Mouse (Mus musculus) neural tube, embryonic 14.5 days (tissue): ENCODE results near the gene 2210408I21Rik. TPM values are rescaled to one million over a fixed set of nuclear protein-coding genes. Genes with fewer than 3 reads are reported as not detected.

Source experiments
- ATAC-seq: fragments of 200-750 bp; cut with Nextera tagmentation; 2 replicates; pipeline ENCODE4 v1.8.0; 2017; ENCODE audit warnings: low read depth, mild to moderate bottlenecking, moderate TSS enrichment, moderate library complexity
- H3K27ac ChIP-seq: fragments of 300-500 bp; sonication (generic); 2 replicates; pipeline ENCODE4 v1.5.1; 2014; ENCODE audit warnings: low read depth, mild to moderate bottlenecking, control low read depth, low read length, moderate library complexity, mixed read lengths
- H3K27me3 ChIP-seq: fragments of 300-500 bp; sonication (generic); 2 replicates; pipeline ENCODE4 v1.6.1; 2014; ENCODE audit warnings: low read length; ENCODE audit not compliant: control insufficient read depth, insufficient read depth
- H3K36me3 ChIP-seq: fragments of 300-500 bp; sonication (generic); 2 replicates; pipeline ENCODE4 v1.6.1; 2014; ENCODE audit warnings: low read length, mixed read lengths; ENCODE audit not compliant: control insufficient read depth, insufficient read depth
- H3K4me1 ChIP-seq: fragments of 300-500 bp; sonication (generic); 2 replicates; pipeline ENCODE4 v1.6.1; 2014; ENCODE audit warnings: low read length; ENCODE audit not compliant: control insufficient read depth, insufficient read depth
- H3K4me2 ChIP-seq: fragments of 300-500 bp; sonication (generic); 2 replicates; pipeline ENCODE4 v1.6.1; 2014; ENCODE audit warnings: mild to moderate bottlenecking, low read depth, low read length, control low read depth
- H3K4me3 ChIP-seq: fragments of 300-500 bp; sonication (generic); 2 replicates; pipeline ENCODE4 v1.5.1; 2014; ENCODE audit warnings: low read depth, low read length, control low read depth, mixed read lengths
- H3K9ac ChIP-seq: fragments of 300-500 bp; sonication (generic); replicated peaks from 2 replicates; pipeline ENCODE4 v1.6.1; 2014; ENCODE audit warnings: low read depth, mild to moderate bottlenecking, control low read depth, low read length, mixed read lengths
- H3K9me3 ChIP-seq: fragments of 300-500 bp; sonication (generic); 2 replicates; pipeline ENCODE4 v1.6.1; 2016; ENCODE audit warnings: low read length; ENCODE audit not compliant: control insufficient read depth
- WGBS: fragments of 180-500 bp; shearing (Covaris S2); extraction: QIAGEN DNeasy Blood & Tissue Kit; methylation state at CpG from one replicate; pipeline ENCODE4 v1.1.7; 2014; 5-methylcytosine and 5-hydroxymethylcytosine counted together
- polyA plus RNA-seq: library from polyadenylated mRNA; unstranded; fragments of >200 nt; fragmentation: Nextera tagmentation; extraction: Ambion mirVana; gene quantifications from 2 replicates; pipeline ENCODE4 v1.2.1, GENCODE M21; 2014

2210408I21Rik gene
- polyA plus RNA-seq, 1 experiment from 2014 or later: 14.6 TPM

- Histone ChIP-seq H3K27me3 (no peaks in the 10 kb centered on the region), H3K9me3 (no peaks in the 10 kb centered on the region), H3K4me1 (no peaks in the 10 kb centered on the region), H3K9ac (no peak overlapping the region), H3K27ac (no peak overlapping the region), H3K4me3 (no peak overlapping the region), H3K36me3 (no peaks in the 10 kb centered on the region), H3K4me2 (no peak overlapping the region)
- no peak for ATAC-seq
Observed at GRCm38 (mm10) chr13:77177931-77178330, 42.6 kb downstream of the 2210408I21Rik start.

- Histone ChIP-seq H3K27ac (no peak overlapping the region), H3K9me3 (no peaks in the 10 kb centered on the region), H3K36me3 (no peaks in the 10 kb centered on the region), H3K4me1 (no peaks in the 10 kb centered on the region), H3K9ac (no peak overlapping the region), H3K27me3 (no peaks in the 10 kb centered on the region), H3K4me3 (no peak overlapping the region), H3K4me2 (no peak overlapping the region)
- ATAC-seq: no peak
- WGBS: 92% methylated on average over 8 of the region's 8 CpGs
Observed at GRCm38 (mm10) chr13:77190606-77191005, 55.3 kb downstream of the 2210408I21Rik start.

- no peak for ATAC-seq
- Histone ChIP-seq H3K27me3 (no peaks in the 10 kb centered on the region), H3K27ac (no peak overlapping the region), H3K36me3 (no peaks in the 10 kb centered on the region), H3K9me3 (no peaks in the 10 kb centered on the region), H3K9ac (no peak overlapping the region), H3K4me3 (no peak overlapping the region), H3K4me2 (no peak overlapping the region), H3K4me1 (no peaks in the 10 kb centered on the region)
- WGBS: 90% methylated on average over 2 of the region's 2 CpGs
Observed at GRCm38 (mm10) chr13:77192201-77192600, 56.9 kb downstream of the 2210408I21Rik start.

GRCm38 (mm10) chr13:77208764-77209418 is 73.6 kb downstream of the 2210408I21Rik start:
- no peak overlapping the region for H3K4me3 ChIP-seq
- no peaks in the 10 kb centered on the region for H3K27me3 ChIP-seq
- no peaks in the 10 kb centered on the region for H3K9me3 ChIP-seq
- no peak overlapping the region for H3K4me2 ChIP-seq
- H3K27ac ChIP-seq: no peak overlapping the region
- H3K9ac ChIP-seq: no peak overlapping the region
- no peaks in the 10 kb centered on the region for H3K4me1 ChIP-seq
- WGBS: 68% methylated on average over 7 of the region's 7 CpGs
- peak; percentile 72; the same call in 1 of the 2 replicates for ATAC-seq
- no peaks in the 10 kb centered on the region for H3K36me3 ChIP-seq

- Histone ChIP-seq H3K4me2 (no peak overlapping the region), H3K9ac (no peak overlapping the region), H3K4me1 (no peaks in the 10 kb centered on the region), H3K36me3 (no peaks in the 10 kb centered on the region), H3K4me3 (no peak overlapping the region), H3K27me3 (no peaks in the 10 kb centered on the region), H3K27ac (no peak overlapping the region), H3K9me3 (no peaks in the 10 kb centered on the region)
- no peak for ATAC-seq
Observed at GRCm38 (mm10) chr13:77213196-77213595, 77.9 kb downstream of the 2210408I21Rik start.

- Histone ChIP-seq H3K36me3 (no peaks in the 10 kb centered on the region), H3K27ac (no peak overlapping the region), H3K4me2 (no peak overlapping the region), H3K9ac (no peak overlapping the region), H3K4me3 (no peak overlapping the region), H3K4me1 (no peaks in the 10 kb centered on the region), H3K9me3 (no peaks in the 10 kb centered on the region), H3K27me3 (no peaks in the 10 kb centered on the region)
- WGBS: 80% methylated on average over 2 of the region's 2 CpGs
- ATAC-seq: no peak
Observed at GRCm38 (mm10) chr13:77215460-77215859, 80.1 kb downstream of the 2210408I21Rik start.

GRCm38 (mm10) chr13:77217672-77218280 is 82.4 kb downstream of the 2210408I21Rik start:
- Histone ChIP-seq H3K36me3 (no peaks in the 10 kb centered on the region), H3K4me1 (no peaks in the 10 kb centered on the region), H3K4me2 (no peak overlapping the region), H3K9ac (no peak overlapping the region), H3K27me3 (no peaks in the 10 kb centered on the region), H3K4me3 (no peak overlapping the region), H3K9me3 (no peaks in the 10 kb centered on the region), H3K27ac (no peak overlapping the region)
- ATAC-seq: peak; percentile 44; the same call in 1 of the 2 replicates
- 77% methylated on average over 4 of the region's 4 CpGs for WGBS

- Histone ChIP-seq H3K4me1 (no peaks in the 10 kb centered on the region), H3K4me3 (no peak overlapping the region), H3K4me2 (no peak overlapping the region), H3K27ac (no peak overlapping the region), H3K27me3 (no peaks in the 10 kb centered on the region), H3K9ac (no peak overlapping the region), H3K36me3 (no peaks in the 10 kb centered on the region), H3K9me3 (no peaks in the 10 kb centered on the region)
- WGBS: 87% methylated on average over 2 of the region's 2 CpGs
- no peak for ATAC-seq
Observed at GRCm38 (mm10) chr13:77221072-77221471, 85.7 kb downstream of the 2210408I21Rik start.

- H3K4me2 ChIP-seq: no peak overlapping the region
- no peaks in the 10 kb centered on the region for H3K4me1 ChIP-seq
- no peak overlapping the region for H3K9ac ChIP-seq
- no peak overlapping the region for H3K27ac ChIP-seq
- H3K9me3 ChIP-seq: no peaks in the 10 kb centered on the region
- H3K27me3 ChIP-seq: no peaks in the 10 kb centered on the region
- ATAC-seq: no peak
- no peak overlapping the region for H3K4me3 ChIP-seq
- H3K36me3 ChIP-seq: no peaks in the 10 kb centered on the region
- 67% methylated on average over 6 of the region's 6 CpGs for WGBS
Observed at GRCm38 (mm10) chr13:77256541-77256940, 121.2 kb downstream of the 2210408I21Rik start.
